Mouse (Mus musculus): ENCODE results near the gene Mycbp2.

DNA sequence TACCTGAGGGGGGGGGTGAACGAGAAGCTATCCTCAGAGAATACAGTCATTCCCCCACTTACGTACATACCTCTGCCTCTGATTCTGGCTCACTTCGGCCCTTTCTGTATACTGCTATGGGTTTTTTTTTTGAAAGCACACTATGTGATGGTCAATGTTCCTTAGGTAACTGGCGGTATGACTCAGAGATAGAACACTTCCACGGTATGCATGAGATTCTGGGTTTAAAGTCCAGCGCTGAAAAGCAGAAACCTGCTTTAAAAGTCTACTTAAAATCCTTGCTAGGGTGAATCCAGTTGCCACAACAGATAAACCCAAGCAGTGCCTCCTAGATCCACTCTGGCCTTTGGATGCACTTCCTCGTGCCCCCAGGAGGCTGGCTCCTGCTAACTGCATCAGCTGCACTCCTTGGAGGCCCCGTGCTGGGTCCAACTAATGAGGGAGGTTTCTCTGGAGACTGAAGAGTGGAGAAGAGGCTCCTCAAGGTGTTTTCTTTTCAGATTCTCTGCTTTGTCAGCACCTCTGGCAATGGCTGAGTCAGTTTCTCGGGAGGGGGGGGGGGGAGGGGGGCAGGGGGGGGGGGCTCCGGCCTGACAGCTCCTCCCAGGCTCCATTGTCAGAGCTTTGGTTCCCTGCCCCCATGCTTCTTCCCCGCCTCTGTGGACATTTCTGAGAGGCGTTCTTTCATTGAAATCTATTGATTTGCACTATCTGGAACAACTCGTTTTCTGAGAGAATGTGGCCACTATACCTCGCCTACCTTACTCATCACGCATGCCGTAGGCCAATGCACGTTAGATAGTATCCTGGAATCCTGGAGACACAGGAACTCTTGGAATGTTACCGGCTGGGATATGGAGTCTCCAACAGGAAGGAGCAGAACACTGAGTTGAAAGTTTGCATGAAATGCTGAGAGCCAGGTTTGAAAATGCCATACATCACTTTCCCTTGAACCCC is 8.1 kb upstream of the Mycbp2 start:
- TF ChIP-seq POLR2A (IDR thresholded peaks at IDR 0.05; ENCODE audit: borderline replicate concordance, extremely low read depth, insufficient read depth, insufficient read length, poor library complexity, severe bottlenecking): no peak
- TF ChIP-seq CTCF (IDR thresholded peaks at IDR 0.05; ENCODE audit: borderline replicate concordance, extremely low read depth, insufficient read depth, insufficient read length): no peak

Data from brain, embryonic 14.5 days (tissue).